Mouse (Mus musculus) midbrain, postnatal 0 days (tissue): ENCODE measurements at regions not wholly inside any gene's neighbourhood (a gene's known extent, or its start where the extent isn't known, plus 50 kb on each side); places are given as distances from the start of the nearest gene placed in this dataset.

Experiments used
- ATAC-seq: fragments of 200-750 bp; cut with Nextera tagmentation; 2 replicates; pipeline ENCODE4 v1.8.0; 2017; ENCODE audit warnings: moderate number of reproducible peaks, mild to moderate bottlenecking, moderate TSS enrichment, moderate library complexity; ENCODE audit not compliant: low FRiP score
- DNase-seq: peaks from one replicate; pipeline ENCODE4 v3.0.0-alpha.2; 2015; ENCODE audit warnings: low spot score
- H3K27ac ChIP-seq: fragments of 300-500 bp; sonication (generic); 2 replicates; pipeline ENCODE4 v1.5.1; 2014; ENCODE audit warnings: low read depth, mild to moderate bottlenecking, low read length, mixed read lengths
- H3K27me3 ChIP-seq: fragments of 300-500 bp; sonication (generic); 2 replicates; pipeline ENCODE4 v1.6.1; 2014; ENCODE audit warnings: low read length, control low read depth, mixed read lengths; ENCODE audit not compliant: insufficient read depth
- H3K36me3 ChIP-seq: fragments of 300-500 bp; sonication (generic); 2 replicates; pipeline ENCODE4 v1.6.1; 2014; ENCODE audit warnings: low read length, control low read depth, mixed read lengths; ENCODE audit not compliant: insufficient read depth
- H3K4me1 ChIP-seq: fragments of 300-500 bp; sonication (generic); 2 replicates; pipeline ENCODE4 v1.6.1; 2014; ENCODE audit warnings: mild to moderate bottlenecking, control low read depth, antibody characterized with exemption, low read length, mixed read lengths; ENCODE audit not compliant: insufficient read depth
- H3K4me2 ChIP-seq: fragments of 300-500 bp; sonication (generic); 2 replicates; pipeline ENCODE4 v1.6.1; 2014; ENCODE audit warnings: low read depth, mild to moderate bottlenecking, low read length, mixed read lengths; ENCODE audit not compliant: poor library complexity, severe bottlenecking
- H3K4me3 ChIP-seq: fragments of 300-500 bp; sonication (generic); 2 replicates; pipeline ENCODE4 v1.5.1; 2014; ENCODE audit warnings: low read depth, mild to moderate bottlenecking, low read length, moderate library complexity
- H3K9ac ChIP-seq: fragments of 300-500 bp; sonication (generic); replicated peaks from 2 replicates; pipeline ENCODE4 v1.6.1; 2014; ENCODE audit warnings: mild to moderate bottlenecking, low read length, moderate library complexity, mixed read lengths; ENCODE audit not compliant: poor library complexity, severe bottlenecking
- H3K9me3 ChIP-seq: fragments of 300-500 bp; sonication (generic); 2 replicates; pipeline ENCODE4 v1.6.1; 2016; ENCODE audit warnings: low read length, control low read depth
- CTCF ChIP-seq: IDR thresholded peaks from 2 replicates; pipeline ENCODE4 v1.5.1; 2016; ENCODE audit warnings: antibody characterized with exemption, mild to moderate bottlenecking
- WGBS: fragments of 180-500 bp; shearing (Covaris S2); extraction: QIAGEN DNeasy Blood & Tissue Kit; methylation state at CpG from one replicate; pipeline ENCODE4 v1.1.7; 2014; 5-methylcytosine and 5-hydroxymethylcytosine counted together

GRCm38 (mm10) chr3:104712711-104713110 is 68.1 kb upstream of the Ppm1j start:
- Histone ChIP-seq H3K4me2 (no peak overlapping the region), H3K9me3 (no peaks in the 10 kb centered on the region), H3K27ac (no peak overlapping the region), H3K27me3 (no peaks in the 10 kb centered on the region; the same call in none of the 2 replicates), H3K4me1 (peaks cover 3% of the 10 kb centered on the region; the same call in 1 of the 2 replicates), H3K4me3 (no peak overlapping the region), H3K9ac (no peak overlapping the region), H3K36me3 (no peaks in the 10 kb centered on the region)
- DNase-seq (no peak), ATAC-seq (no peak)
- WGBS, result 81% methylated on average over 3 of the region's 3 CpGs
- no peak for TF ChIP-seq CTCF

GRCm38 (mm10) chr3:104713836-104714631 is 66.8 kb upstream of the Ppm1j start:
- ATAC-seq (peak; percentile 69), DNase-seq (peak; percentile 89)
- TF ChIP-seq CTCF, result peak; percentile 99
- Histone ChIP-seq H3K9ac (0 out of 2 replicates have a peak overlapping the region, but pooled peaks have one; percentile 29), H3K36me3 (no peaks in the 10 kb centered on the region), H3K4me1 (peaks cover 3% of the 10 kb centered on the region; the same call in 1 of the 2 replicates), H3K4me3 (peak overlapping the region; percentile 19), H3K27ac (no peak overlapping the region), H3K9me3 (no peaks in the 10 kb centered on the region), H3K27me3 (no peaks in the 10 kb centered on the region; the same call in none of the 2 replicates), H3K4me2 (peak overlapping the region; percentile 48)
- WGBS, result 27% methylated on average over 8 of the region's 8 CpGs

GRCm38 (mm10) chr3:104714679-104715326 is 66.1 kb upstream of the Ppm1j start:
- peak; percentile 78 for TF ChIP-seq CTCF
- H3K4me2 ChIP-seq, result peak overlapping the region; percentile 48
- WGBS, result 55% methylated on average over 11 of the region's 11 CpGs
- H3K9ac ChIP-seq, result 0 out of 2 replicates have a peak overlapping the region, but pooled peaks have one; percentile 29
- ATAC-seq (peak; percentile 67; the same call in 1 of the 2 replicates), DNase-seq (peak; percentile 63)
- no peak overlapping the region for H3K27ac ChIP-seq
- H3K27me3 ChIP-seq, result no peaks in the 10 kb centered on the region; the same call in none of the 2 replicates
- H3K9me3 ChIP-seq, result no peaks in the 10 kb centered on the region
- H3K4me3 ChIP-seq, result peak overlapping the region; percentile 19
- no peaks in the 10 kb centered on the region for H3K36me3 ChIP-seq
- peaks cover 3% of the 10 kb centered on the region; the same call in 1 of the 2 replicates for H3K4me1 ChIP-seq
